Mouse (Mus musculus): ENCODE data around the gene Rnf216.
A peak's percentile ranks its signal among the peaks of the same experiment; 100 is the strongest.

Gene Rnf216

DNA sequence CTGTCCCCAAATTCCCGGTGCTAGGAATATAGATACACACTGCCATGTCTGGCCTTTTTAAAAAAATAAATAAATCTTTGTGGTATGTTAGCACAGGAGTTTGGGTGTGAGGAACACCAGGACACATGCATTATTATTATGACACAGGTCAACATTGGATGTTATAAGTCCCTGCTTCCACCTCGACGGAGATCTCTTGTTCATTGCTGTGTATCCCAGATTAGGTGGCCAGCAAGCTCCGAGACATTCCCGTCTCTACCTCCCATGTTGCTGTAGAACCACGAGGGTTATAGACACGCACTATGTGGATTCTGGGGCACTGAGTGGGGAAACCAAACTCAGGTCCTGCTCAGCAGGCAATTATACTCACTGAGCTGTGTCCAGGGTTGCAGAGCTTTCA, 17.5 kb downstream of the Rnf216 start:
- DNase-seq, result no peak

DNA sequence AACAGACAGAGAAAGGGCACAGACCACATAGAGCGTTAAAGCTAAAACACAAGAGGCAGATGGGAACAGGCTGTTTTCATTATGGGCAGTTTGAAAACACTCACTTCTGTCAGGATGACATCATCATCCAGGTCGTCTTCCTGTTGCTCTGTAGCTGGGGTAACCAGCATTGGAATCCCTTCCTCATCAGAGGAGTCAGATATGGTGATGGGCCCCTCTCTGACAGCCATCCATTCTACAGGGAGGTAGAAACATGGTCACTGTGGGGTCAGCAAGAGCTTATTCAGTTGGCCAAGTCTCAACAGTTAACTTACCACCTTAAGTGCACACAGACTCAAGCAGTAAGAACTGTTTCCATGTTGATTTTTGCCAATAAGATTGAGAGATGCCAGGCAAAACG, 19.9 kb downstream of the Rnf216 start:
- no peak for DNase-seq

DNA sequence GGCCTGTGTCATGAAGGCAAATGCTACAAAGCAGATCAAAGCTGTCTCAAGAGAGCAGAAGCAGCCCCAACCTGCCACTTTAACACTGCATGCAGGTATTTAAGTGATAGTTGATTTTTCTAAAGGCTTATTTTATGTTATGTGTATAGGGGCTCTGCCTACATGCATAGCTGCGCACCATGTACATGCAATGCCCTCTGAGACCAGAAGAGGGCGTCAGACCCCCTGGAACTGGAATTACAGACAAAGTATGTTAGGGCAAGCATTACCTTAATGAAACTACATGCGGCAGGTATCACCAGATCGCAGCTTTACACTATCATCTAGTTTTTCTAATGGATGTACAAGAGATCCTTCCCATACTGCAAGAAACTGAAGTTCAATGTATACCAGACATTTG, 27.9 kb downstream of the Rnf216 start:
- no peak for DNase-seq

- DNase-seq, result no peak
Measured at GRCm38 (mm10) chr5:143079806-143080205, 33.0 kb downstream of the Rnf216 start.

DNA sequence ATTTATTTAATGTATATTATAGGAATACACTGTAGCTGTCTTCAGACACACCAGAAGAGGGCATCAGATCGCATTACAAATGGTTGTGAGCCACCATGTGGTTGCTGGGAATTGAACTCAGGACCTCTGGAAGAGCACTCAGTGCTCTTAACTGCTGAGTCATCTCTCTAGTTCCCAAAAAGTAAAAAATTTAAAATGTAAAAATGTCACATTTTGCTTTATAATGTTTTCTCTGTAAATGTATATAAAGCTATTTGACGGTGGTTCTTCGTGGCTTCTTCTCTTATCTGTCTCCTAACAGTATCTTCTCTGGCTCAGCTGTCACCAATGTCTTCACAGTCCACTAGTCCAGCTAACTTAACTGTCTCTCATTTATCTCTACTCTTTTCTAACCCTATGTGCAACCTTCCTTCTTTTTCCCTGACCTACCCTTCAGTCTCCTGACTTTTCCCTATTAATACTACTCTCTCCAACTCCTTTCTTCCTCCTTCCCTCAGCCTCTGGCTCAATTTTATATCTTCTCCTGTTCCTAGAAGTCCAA, 36.1 kb downstream of the Rnf216 start:
- no peak for DNase-seq

GRCm38 (mm10) chr5:143075987-143076386, 36.8 kb downstream of the Rnf216 start:
- no peak for DNase-seq

DNA sequence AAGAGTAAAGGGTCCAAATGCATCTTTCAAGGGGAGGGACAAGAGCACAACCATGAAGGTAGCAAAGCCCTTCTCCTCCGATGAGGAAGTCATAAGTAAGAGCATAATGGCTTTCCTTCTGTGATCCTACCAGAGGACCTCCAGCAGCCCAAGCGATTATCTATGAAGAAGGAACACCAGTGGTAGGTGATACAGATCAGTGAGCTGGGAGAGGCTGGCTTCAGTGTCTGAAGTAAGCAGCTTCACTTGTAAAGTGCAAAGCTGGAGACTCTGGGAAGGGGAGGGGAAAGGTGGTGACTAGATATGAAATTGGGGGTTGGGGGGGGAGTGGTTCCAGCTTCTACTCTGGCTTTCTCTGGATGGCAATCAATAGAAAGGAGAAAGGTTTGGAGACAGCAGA, 43.7 kb downstream of the Rnf216 start:
- DNase-seq, result no peak

DNA sequence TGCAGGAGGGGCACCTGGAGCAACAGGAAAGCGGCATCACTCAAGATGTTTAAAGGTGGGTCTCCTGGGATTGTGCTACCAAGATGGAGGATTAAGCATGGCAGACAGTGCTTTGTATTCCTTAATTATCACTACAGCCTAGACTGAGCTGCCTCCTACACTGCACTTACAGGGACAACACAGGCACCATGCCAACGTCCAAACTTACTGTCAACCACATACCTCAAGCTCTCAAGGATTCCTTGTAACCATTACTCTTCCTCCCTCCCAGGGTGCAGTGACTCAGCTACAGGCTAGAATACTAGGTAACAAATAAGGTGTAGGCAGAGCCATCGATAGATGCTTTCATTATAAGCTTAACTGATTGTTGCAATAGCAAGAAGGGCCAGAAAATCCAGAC, 44.4 kb downstream of the Rnf216 start:
- no peak for DNase-seq

GRCm38 (mm10) chr5:143066551-143066958, 46.2 kb downstream of the Rnf216 start:
- DNase-seq, result peak in 1 of 2 experiments; percentile 10

GRCm38 (mm10) chr5:143066096-143066495, 46.7 kb downstream of the Rnf216 start:
- no peak for DNase-seq

DNA sequence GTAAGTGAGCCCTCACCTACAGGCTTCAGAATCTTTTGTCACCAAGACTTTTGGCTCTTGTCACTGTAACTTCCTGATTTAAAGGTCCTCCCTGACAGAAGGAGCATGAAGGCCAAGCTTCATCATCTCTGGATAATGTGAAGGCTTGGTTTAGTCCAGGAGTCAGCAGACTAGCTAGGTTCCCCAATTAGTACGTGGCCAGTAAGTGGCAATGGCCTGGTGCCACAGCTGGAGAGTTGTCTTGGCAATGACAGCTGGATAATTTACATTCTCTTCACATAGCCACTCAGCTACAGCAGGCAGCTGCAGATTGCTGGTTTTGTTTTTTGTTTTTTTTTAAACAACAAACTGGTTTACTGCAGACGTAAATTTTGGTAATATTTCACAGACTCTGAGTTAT, 47.6 kb downstream of the Rnf216 start:
- no peak for DNase-seq

GRCm38 (mm10) chr5:143062251-143062650, 50.5 kb downstream of the Rnf216 start:
- no peak for DNase-seq

- DNase-seq, result no peak
Measured at GRCm38 (mm10) chr5:143061511-143061910, 51.3 kb downstream of the Rnf216 start.

DNA sequence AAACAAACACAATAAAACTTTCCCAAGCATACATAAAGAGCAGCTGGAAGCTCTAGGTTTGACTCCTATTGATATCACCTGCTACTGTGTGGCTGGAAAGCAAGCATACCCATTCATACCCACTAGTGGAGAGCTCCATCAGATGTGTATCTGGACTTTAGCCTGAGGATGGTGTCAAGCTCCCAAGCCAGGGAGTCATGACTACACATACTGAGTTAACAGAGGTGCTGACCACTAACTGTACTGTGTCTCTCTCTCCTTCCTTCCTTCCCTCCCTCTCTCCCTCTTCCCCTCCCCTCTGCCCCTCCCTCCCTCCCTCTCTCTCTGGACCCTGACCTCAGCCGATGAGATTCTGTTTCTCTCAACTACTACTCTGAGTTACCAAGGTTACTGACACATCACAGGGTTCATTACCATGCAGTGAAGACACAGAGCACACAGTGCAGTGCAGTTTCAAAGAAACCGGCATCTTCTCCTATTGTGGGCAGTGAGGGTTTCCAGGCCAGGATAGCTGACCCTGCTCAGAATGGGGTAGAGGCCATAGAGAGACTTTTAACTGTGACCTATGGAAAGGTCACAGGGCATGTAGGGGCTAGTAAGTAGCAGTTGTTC, 51.9 kb downstream of the Rnf216 start:
- DNase-seq, result no peak

DNA sequence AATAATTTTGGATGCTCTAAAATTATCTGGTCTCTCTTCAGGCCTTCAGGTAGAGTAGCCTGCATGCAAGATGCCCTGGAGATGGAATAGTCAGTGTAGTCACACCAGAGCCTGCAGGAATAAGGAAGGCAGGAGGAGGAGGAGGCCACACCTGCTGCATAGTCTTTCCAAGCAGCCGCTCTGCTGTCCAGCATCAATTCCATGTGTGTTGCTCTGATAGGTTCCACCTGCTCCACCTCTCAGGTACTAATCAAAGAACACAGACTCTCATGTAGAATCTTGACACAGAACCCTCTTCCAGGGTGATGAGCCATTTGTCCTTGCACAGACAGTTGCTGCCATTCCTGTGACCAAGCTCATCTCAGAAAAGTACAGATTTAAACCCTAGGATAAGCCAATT, 52.8 kb downstream of the Rnf216 start:
- no peak for DNase-seq

- DNase-seq, result no peak
Measured at GRCm38 (mm10) chr5:143059182-143059581, 53.6 kb downstream of the Rnf216 start.

DNA sequence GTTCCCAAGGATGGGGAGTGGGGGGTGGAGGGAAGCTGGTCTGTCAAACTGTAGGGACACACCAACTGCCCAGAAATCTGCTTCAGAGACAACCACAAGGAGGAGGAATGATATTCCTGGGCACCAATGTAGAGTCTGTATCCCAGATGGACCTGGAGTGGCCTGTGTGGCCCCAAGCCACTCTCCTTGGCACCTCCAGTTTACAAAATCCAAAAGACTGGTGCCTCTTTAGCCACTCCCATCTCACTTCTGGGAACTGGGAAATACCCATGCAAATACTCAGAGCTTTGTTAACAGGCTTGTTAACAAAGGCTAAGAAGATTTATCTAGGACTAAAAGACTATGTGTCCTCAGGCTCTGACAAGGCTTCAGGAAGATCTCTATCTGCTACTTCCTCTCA, 54.1 kb downstream of the Rnf216 start:
- no peak for DNase-seq

DNA sequence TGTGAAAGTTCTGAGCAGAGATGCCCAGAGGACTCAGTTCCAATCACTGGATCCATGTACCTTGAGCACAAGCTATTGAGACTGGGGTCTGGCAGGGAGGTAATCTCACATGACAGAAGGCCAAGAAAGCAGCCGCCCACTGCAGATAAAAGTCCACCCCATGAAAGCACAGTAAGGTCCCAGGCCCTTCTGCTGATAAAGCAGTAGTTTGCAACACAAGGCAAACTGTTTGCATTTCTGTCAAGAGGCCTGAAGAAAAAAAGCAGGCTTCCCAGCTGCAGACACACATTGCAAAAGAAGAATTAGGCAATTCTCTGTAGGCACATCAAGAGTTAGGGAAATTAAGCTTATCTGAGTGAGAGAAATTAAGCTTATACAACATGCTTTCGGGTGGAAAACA, 54.6 kb downstream of the Rnf216 start:
- DNase-seq, result no peak

DNA sequence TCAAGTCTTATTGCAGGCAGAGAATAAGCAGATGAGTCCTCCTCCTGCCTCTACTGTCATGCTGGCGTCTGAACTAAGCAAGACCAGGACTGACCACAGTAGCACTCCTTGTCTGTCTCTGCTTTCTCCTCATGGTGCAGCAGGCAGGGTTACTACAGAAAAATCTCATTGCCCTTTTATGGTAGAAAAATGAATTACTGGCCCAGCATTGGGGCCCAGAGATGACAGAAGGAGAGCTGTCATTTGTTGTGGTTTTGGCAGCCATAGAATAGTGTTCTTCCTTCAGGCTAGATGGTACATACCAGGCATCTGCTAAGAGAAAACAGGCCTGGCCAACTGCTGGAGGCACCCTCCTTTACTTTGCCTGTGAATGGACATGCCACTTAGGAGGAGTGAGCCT, 55.0 kb downstream of the Rnf216 start:
- DNase-seq, result no peak

GRCm38 (mm10) chr5:143056191-143056880, 56.5 kb downstream of the Rnf216 start:
- no peak for DNase-seq

DNA sequence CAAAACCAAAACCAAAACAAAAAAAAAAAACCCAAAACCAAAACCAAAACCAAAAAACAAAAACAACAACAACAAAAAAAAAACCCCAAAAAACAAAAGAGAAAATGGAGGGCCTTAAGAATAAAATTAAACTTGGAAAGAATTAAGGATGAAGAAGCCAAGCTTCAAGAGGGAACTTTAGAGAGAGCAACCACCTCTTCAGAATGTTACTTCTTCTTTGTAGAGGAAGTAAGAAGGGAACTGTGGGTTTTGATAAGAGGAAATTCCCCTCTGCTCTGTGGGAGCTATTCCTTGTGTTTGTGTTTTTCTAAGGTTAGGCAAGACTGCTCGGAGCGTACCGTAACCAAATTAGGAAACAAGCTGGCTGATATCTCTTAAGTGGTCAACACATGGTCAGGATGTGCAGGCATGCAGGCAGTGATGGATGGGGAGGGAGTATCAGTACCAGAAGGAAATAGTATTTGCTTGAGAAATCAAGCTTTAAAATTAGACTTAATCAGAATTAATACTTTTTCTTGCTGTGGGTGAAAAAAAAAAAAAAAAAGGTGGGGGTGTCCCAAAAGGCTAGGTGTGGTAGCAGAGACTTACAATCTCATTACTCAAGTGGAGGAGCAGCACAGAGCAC, 57.2 kb downstream of the Rnf216 start:
- DNase-seq, result no peak

GRCm38 (mm10) chr5:143054703-143055102, 58.1 kb downstream of the Rnf216 start:
- DNase-seq, result no peak

DNA sequence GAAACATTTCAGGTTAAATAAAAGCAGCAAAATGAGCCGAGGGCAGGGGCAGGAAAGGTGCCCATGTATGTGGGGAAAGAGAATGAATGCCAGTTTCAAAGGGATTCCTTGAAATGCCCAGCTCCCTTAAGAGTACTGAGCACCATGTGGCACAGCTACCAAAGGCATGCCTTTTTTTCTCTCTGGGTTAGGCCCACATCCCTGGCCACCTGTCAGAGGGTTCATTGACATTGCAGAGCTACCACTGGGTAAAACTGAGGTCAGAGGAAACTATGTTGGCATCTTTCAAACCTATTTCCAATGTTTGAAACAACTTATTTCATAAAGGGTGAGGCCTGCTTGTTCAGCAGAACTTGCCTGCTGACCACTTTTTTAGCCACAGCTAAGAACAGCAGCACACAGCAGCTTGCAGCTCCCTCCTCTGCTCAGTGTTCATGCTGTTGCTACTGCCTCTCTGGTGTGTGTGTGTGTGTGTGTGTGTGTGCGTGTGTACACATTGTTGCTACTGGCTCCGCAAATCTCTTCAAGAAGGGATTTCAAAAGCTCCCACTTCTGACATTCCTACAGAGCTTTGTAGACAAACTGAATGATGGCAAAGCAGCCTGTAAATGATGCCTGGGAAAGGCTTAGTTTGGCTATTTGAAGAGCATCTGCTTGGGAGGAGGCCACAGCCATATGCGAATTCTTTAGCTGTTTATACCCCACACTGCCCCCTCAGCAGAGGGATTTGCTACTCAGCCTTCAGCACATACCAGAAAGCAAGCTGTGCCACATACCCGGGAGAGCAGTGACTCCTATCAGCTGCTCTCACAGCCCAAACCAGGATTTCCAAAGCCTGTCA, 59.4 kb downstream of the Rnf216 start:
- no peak for DNase-seq
